Mouse (Mus musculus): ENCODE results near the gene Gm20604.

Gene Gm20604

GRCm38 (mm10) chr12:102743036-102743588, 15.4 kb downstream of the Gm20604 start:
- DNase-seq (ENCODE audit: inconsistent ontology term) = no peak

GRCm38 (mm10) chr12:102742056-102742455, 16.4 kb downstream of the Gm20604 start:
- DNase-seq (ENCODE audit: inconsistent ontology term) = no peak

- no peak for DNase-seq (ENCODE audit: inconsistent ontology term)
These were observed 18.2 kb downstream of the Gm20604 start for GRCm38 (mm10) chr12:102740285-102740684.

GRCm38 (mm10) chr12:102739096-102739495, 19.4 kb downstream of the Gm20604 start:
- DNase-seq (ENCODE audit: inconsistent ontology term) = no peak

GRCm38 (mm10) chr12:102733381-102733780, 25.1 kb downstream of the Gm20604 start:
- peak; percentile 27 for DNase-seq (ENCODE audit: inconsistent ontology term)

GRCm38 (mm10) chr12:102730798-102731619, 27.5 kb downstream of the Gm20604 start:
- peak; percentile 87 for DNase-seq (ENCODE audit: inconsistent ontology term)

- DNase-seq (ENCODE audit: inconsistent ontology term) = peak; percentile 91
These were observed 28.3 kb downstream of the Gm20604 start for GRCm38 (mm10) chr12:102729855-102730797.

- no peak for DNase-seq (ENCODE audit: inconsistent ontology term)
These were observed 32.7 kb downstream of the Gm20604 start for GRCm38 (mm10) chr12:102725761-102726175.

GRCm38 (mm10) chr12:102725146-102725545, 33.3 kb downstream of the Gm20604 start:
- no peak for DNase-seq (ENCODE audit: inconsistent ontology term)

- DNase-seq (ENCODE audit: inconsistent ontology term) = no peak
These were observed 34.6 kb downstream of the Gm20604 start for GRCm38 (mm10) chr12:102723861-102724260.

- no peak for DNase-seq (ENCODE audit: inconsistent ontology term)
These were observed 35.5 kb downstream of the Gm20604 start for GRCm38 (mm10) chr12:102722966-102723365.

GRCm38 (mm10) chr12:102722451-102722850, 36.0 kb downstream of the Gm20604 start:
- no peak for DNase-seq (ENCODE audit: inconsistent ontology term)

- DNase-seq (ENCODE audit: inconsistent ontology term) = peak; percentile 45
These were observed 38.7 kb downstream of the Gm20604 start for GRCm38 (mm10) chr12:102719552-102720315.

- no peak for DNase-seq (ENCODE audit: inconsistent ontology term)
These were observed 43.6 kb downstream of the Gm20604 start for GRCm38 (mm10) chr12:102714654-102715395.

GRCm38 (mm10) chr12:102714116-102714515, 44.4 kb downstream of the Gm20604 start:
- no peak for DNase-seq (ENCODE audit: inconsistent ontology term)

GRCm38 (mm10) chr12:102713153-102713865, 45.2 kb downstream of the Gm20604 start:
- DNase-seq (ENCODE audit: inconsistent ontology term) = no peak

- no peak for DNase-seq (ENCODE audit: inconsistent ontology term)
These were observed 47.6 kb downstream of the Gm20604 start for GRCm38 (mm10) chr12:102710851-102711375.

GRCm38 (mm10) chr12:102709896-102710295, 48.6 kb downstream of the Gm20604 start:
- no peak for DNase-seq (ENCODE audit: inconsistent ontology term)

- DNase-seq (ENCODE audit: inconsistent ontology term) = no peak
These were observed 50.3 kb downstream of the Gm20604 start for GRCm38 (mm10) chr12:102708220-102708619.
